Mouse (Mus musculus) large intestine, adult 2 months (tissue): ENCODE measurements at regions not wholly inside any gene's neighbourhood (a gene's known extent, or its start where the extent isn't known, plus 50 kb on each side); places are given as distances from the start of the nearest gene placed in this dataset.

Experiments used
- DNase-seq: peaks from one replicate; pipeline ENCODE4 v3.0.0-alpha.2; 2012; ENCODE audit warnings: low read depth, low spot score
- WGBS: fragments of 180-500 bp; shearing (Covaris S2); methylation state at CpG from one replicate; pipeline ENCODE4 v1.1.7; 2018; 5-methylcytosine and 5-hydroxymethylcytosine counted together

DNA sequence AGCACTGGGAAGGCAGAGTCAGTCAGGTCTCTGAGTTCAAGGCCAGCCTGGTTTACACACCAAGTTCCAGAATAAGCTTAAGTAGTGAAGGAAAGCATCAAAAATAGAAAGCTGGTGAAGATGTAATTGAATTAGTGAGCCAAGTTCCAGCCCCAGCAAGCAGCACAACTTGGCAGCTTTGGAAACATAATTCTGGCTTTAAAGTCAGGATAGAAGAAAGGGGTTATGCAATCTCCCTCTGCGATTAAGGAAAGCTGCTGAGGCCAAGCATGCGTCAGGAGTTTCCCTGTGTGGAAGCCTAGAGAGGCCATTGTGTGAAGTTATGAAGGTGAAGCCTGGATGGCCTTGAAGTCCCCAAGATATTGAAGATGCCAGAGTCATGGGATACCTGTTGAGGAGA lies 269.3 kb upstream of the Eif4g2 start:
- 73% methylated on average over 2 of the region's 2 CpGs for WGBS
- DNase-seq, result no peak

DNA sequence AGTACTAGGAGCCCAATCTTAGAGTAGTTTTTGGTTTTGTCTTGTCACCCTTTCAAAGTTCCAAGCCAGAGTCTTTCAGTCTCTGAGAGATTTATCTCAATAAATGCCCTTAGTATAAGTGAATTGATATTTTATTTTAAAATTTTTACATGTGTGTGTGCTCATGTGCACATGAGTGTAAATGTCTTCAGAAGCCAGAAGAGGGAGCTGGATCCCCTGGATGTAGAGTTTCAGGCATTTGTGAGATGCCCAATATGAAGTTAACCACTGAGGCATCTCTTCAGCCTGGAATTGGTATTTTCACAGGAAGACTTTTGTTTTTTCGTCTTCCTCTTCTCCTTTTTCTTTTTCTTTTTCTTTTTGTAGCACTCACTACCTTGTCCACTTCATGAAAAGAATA lies 262.3 kb upstream of the Eif4g2 start:
- no peak for DNase-seq
- 73% methylated on average over 1 of the region's 1 CpGs for WGBS

DNA sequence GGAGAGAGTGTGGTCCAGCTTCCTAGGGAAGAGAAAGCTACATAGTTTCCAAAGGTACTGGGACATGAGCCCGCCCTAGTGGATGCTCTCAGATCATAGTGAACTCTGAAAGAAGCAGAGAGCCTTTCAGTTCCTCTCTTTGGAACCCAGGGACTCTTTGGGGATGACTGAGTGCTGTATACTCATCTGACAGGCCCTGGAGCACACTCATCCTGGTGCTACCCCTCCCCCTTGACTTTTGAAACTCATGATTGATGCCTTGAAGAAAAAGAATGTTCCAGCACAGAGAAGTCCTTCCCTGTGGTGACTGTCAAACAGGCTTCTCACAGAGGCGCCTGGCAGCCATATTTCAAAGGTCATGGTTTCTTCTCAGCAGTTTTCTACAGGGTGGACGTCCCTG lies 254.2 kb upstream of the Eif4g2 start:
- WGBS, result 63% methylated on average over 3 of the region's 3 CpGs
- DNase-seq, result no peak

DNA sequence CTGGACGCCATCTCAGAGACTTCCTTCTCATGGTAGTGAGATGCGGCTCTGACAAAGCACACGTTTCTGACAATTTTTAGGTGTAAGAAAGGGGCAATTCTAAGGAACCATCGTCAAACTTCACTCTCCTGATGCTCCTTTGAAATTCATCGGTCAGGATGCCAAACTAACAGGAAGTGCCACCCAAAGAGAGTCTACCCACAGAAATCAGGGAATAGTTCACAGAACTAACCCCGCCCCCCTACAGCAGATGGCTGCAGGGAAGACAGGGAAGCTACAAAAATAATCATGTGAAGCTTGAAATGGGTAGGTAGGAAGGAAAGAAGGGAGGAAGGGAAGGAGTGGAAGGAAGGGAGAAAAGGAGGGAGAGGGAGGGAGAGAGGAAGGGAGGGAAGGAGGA lies 240.1 kb upstream of the Eif4g2 start:
- DNase-seq, result no peak
- 66% methylated on average over 6 of the region's 6 CpGs for WGBS

DNA sequence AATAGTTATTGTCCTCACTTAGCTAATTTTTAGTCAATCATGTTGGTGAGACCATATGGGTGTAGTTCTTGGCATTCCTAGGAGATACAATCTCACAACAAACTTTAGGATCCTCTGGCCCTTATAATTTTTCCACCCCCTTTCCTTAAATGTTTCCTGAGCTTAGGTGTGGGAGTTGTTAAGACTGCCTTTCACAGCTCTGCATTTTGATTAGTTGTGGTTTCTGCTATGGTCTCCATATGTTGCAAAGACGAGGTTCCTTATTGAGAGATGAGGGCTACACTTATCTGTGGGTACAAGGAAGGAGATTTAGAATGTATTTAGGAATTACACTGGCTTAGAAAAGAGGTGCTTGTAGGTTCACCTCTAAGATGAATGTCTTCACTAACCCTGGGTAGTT lies 237.1 kb upstream of the Eif4g2 start:
- no peak for DNase-seq
- WGBS, result 89% methylated on average over 1 of the region's 1 CpGs

DNA sequence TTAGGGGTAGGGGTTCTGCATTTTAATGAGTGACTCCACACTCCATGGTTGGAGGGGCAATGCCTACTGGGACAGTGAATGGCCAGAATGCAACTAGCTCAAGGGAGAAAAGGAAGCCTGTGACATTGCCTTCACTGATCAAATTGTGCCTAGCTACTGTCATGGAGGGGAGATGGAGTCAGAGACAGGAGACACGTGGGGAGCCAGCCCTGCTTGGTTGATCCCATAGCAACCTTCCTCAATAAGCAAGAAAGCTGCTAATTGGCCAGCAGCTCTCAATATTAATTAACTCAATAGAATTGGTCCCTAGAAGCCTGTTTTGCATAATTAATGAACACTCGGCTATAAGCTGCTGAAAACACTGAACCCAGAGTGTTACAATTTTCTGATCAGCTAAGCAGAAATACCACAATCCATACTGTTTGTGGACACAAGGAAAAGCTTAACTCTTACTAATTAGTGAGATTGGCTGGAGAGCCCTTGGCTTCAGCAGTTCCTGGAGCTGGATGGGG lies 233.7 kb upstream of the Eif4g2 start:
- DNase-seq, result no peak
- 79% methylated on average over 2 of the region's 2 CpGs for WGBS

DNA sequence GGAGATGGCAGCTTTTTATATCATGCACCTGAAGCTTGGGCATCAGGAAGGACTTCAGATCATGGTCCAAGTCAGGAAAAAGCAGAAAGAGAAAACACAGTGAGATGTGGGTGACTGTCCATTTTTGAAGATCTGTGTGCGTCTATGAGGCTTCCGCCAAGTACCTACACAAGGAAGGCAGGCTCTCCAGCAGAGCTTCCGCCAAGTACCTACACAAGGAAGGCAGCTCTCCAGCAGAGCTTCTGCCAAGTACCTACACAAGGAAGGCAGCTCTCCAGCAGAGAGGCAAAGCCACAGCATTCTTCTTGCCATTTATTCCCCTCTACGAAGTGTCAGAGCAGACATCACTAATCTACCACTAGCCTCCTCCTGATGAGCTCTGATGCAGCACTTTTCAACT lies 231.1 kb upstream of the Eif4g2 start:
- no peak for DNase-seq
- 90% methylated on average over 4 of the region's 4 CpGs for WGBS

DNA sequence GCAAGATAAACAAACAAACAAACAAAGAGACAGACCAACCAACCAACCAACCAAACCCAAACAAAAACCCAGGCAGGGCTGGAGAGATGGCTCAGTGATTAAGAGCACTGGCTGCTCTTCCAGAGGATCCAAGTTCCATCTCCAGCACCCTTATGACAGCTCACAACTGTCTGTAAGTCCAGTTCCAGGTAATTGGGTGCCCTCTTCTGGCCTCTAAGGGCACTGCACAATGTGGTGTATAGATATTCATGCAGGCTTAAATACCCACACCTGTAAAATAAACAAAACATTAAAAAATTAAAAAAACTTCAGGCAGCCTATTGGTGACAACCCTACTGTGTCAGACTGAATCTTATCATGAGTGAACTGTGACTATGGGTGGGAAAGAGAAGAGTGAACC lies 222.4 kb upstream of the Eif4g2 start:
- no peak for DNase-seq

DNA sequence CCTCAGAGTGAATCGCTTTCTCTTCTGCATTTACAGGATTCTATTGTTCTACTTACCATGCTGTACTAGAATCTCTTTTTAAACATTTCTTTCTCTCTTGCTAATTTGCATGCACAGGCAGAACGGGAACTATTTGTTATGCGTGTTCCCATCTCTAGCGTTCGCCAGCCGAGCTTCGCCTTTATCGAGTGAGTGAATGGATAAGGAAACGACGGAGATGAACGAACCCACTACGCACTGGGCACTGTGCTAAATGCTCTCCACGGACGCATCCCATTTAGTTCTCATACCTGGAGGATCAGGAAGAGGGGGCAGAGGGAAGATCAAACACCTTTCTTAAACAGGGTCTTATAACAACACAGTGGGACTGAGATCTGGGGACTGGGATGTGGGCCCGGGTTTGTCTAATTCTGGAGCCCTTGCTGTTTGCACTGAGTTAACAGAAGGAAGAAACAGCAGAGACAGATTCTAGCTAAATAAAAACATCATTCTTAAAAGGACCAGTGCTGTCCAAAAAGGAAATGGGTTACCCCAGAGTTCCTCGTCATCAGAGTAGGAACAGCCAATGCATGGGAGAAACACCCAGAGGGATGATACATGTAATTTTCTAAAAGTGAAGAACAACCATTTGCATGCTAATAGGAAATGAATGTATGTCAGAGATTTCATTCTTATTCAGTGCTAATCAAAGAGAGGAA lies 219.1 kb upstream of the Eif4g2 start:
- 89% methylated on average over 16 of the region's 16 CpGs for WGBS
- DNase-seq, result no peak

DNA sequence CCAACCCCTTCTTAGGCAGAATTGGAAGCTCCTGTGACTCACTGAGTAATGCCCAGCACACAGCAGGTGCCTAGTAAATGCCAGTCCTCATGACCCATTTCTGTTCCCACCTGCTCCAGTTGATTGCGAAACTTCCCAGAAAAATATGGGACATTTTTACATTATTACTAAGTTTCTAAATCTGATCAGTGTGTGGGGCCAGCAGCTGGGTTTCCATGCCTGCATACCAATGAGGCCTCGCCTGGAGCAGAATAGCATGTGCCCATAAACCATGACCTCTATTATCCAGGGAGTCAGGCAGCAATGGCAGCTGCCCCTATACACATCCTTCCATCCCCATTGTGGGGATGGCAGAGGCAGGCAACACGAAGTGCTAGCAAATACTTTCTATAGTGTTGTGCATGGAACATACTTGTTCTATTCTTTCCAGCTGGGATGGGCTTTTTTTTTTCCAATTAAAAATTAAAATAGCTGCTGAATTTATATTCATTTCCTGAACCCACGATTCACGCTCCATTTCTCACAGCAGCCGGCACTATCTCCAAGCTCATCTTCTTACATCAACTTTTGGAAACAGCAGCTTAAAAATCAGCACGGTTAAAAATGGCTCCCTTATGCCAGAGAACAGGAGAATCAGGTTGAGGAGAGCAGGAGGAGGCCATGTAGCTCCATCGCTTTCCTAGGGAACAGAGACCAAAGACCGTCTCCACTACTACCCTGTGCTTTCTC lies 214.5 kb upstream of the Eif4g2 start:
- 82% methylated on average over 9 of the region's 9 CpGs for WGBS
- no peak for DNase-seq

DNA sequence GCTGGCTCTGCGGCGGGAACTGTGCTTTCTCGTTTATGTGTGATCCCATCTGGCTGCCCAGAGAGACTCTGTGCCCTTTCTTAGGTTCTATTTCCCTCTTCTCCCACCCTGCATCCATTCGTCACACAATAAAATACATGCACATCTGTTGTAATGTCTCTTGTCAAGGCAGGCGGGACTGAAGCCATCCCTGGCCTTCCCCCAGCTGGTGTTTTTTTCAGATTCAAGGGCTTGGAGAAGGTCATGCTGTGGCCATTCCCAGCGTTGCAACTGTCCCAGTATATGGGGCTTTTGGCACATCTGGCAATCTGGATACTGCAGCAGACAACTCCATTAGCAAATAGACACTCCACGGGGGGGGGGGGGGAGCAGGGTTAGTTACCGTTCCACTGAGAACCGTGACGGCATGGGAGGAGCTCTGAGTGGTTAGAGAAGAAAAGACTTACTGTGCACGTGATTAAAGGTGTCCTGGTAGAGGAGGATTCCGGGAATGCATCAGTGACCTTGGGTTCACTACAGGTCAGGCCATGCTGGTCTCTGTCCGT lies 200.7 kb upstream of the Eif4g2 start:
- WGBS, result 45% methylated on average over 13 of the region's 13 CpGs
- DNase-seq, result no peak

DNA sequence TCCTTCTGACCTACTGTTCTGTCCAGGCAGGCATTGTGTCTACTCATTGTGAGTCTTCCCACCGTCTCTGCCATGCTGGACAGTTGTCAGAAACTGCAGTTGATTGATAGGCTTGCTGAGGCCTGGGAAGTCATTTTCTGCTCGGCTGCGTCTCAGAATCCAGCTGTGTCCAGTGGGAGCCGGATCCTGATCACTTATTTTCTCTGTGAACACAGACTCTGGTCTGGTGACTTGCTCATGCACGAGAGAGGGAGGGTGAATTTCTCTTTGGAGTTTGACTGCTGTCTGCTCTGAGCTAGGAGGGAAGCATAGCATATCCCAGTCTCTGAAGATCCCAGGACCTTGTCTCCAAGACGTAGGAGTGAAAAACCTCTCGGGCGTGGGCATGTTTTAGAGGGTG lies 199.5 kb upstream of the Eif4g2 start:
- 57% methylated on average over 8 of the region's 8 CpGs for WGBS
- no peak for DNase-seq

DNA sequence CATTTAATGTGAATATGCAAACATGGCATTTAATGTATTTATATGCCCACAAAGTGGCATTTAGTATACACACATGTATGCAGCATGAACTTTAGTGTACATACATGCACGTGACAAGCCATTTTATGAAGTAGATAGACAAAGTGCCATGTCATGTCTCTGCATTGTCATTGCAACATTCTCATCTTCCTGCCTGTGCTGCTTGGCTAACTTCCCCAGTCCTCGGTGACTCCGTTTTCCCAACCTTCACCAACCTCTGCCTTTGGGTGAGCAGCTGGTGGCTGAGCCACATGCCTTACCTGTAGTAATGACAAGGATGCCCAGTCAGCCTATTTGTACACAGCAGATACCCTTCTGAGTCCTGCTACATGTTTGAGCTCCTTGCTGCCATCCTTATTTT lies 194.9 kb upstream of the Eif4g2 start:
- WGBS, result 85% methylated on average over 3 of the region's 3 CpGs
- no peak for DNase-seq

DNA sequence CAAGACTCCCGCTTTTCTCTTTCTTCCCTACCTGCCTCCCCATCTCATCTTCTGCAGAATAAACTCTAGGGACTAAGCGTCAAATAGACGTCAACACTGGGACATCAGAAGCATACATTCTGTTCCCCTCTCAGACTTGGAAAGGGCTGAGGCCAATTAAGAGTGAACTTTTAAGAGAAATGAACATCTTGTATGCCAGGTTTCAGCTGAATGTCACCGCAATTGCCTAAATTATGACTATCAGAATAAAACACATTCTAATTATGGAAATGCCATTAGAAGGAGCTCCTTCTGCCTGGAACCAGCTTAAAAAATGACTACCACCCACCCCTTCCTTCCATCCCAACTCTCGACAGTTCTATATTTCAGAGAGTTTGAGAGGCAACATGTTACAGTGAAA lies 191.0 kb upstream of the Eif4g2 start:
- 92% methylated on average over 5 of the region's 5 CpGs for WGBS
- DNase-seq, result no peak

DNA sequence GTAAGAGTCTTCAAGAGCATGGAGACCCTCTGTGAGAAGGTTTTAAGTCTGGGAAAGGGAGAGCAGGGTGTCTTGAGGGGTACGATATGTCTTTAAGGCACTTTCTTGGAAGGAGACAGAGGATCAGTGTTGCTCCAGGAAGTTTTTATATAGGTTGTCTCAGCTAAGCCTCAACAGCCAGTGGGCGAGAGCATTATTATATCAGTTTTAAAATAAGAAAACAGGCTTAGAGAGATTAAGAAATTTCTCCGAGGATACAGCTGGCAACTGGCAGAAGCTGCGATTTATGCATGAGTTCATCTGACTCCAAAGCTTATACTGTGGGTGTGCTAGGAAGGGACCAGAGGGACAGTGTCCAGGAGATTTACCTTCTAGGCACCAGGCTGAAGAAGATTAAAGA lies 188.0 kb upstream of the Eif4g2 start:
- DNase-seq, result no peak

DNA sequence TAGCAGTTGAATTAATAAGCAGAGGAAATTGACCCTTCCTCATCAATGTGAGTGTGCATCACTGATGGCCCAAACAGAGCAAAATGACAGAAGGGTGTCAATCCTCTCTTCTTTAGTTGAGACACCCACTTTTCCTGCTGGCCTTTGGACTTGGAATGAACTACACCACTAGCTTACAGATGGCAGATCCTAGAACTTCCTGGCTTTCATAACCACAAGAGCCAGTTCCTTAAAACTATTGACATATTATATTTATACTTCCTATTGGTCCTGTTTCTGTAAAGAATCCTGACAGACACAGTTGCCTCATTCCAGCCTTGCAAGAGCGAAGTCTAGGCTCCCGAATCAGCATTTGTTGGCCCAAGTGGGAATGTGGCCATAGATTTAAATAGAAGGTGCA lies 185.4 kb upstream of the Eif4g2 start:
- 87% methylated on average over 2 of the region's 2 CpGs for WGBS
- DNase-seq, result no peak

More for the DNA sequence above, 188.0 kb upstream of the Eif4g2 start:
- 73% methylated on average over 4 of the region's 4 CpGs for WGBS

DNA sequence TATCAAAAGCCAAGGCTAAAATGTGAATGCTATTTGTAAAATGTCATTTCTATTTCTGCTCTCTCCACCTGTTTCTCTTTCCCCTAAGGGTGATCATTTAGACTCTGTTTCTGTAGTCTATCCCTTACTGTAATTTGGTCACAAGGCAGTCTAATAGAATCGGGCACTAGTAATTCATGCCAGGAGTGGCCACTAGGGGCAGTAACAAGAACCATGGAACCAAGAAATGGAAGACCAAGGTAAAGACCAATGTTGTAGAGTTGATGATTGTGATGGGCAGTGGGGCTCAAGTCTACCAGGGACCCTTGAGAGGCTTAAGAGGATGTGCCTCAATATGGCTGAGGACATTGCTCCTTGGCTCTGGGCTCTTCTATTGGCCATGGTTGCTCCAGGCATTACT lies 180.5 kb upstream of the Eif4g2 start:
- 77% methylated on average over 1 of the region's 1 CpGs for WGBS
- DNase-seq, result no peak

DNA sequence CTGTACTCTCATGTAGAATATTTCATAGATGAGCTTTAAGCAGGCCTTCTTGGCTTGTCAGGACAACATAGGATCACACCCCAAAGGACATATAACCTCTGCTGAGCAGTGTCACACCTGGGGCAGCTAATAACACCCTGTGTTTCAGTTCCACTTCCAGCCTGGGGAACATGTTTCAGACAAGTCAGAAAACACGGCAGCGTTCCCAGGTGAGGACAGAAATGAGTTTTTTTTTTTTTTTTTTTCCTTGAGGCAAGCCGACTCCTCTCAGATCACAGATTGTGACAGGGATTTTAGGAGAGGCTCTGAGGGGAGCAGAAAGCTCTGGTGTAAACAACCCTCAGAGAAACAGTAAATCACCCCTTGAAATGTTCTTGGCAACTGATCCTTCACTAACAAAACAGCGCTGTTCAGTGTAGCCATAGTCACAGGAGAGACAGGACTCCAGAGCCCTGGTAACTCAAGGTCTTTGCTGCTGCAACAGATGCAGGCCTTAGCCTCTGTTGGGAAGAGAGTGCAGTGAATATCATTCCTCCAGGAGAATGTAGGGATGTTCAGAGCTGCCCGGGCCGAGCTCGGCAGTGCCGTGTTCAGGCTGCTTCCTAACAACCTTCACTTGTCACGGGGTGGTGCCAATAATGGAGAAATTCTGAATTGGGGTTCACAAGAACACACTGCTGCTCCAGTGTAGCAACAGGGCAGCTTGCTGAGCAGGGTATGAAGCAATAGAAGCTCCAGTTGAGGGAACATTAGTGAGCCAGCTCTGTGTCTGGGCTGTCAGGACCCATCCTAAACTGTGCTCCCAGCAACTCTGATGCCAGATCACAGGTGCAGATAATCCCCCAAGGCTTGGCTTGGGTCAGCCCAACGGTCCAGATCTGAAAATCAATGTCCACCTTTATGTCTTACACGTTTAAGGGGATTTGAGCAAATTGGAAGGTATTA lies 177.1 kb upstream of the Eif4g2 start:
- WGBS, result 59% methylated on average over 11 of the region's 11 CpGs
- DNase-seq, result no peak

DNA sequence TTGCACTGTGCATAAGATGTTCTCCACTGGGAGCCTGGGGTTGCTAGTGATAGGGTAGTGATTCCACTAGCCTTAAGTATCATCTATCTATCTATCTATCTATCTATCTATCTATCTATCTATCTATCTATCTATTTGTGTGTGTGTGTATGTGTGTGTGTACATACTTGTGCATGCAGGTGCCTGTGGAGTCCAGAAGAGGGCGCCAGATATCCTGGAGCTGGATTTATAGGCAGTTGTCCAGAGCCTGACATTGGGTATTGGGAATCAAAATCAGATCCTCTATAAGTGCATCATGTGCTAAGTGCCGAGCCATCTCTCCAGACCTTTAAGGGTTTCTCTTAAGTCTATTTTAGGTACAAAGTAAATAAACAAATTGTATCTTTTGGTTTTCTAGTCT lies 175.0 kb upstream of the Eif4g2 start:
- 88% methylated on average over 2 of the region's 2 CpGs for WGBS
- DNase-seq, result no peak

DNA sequence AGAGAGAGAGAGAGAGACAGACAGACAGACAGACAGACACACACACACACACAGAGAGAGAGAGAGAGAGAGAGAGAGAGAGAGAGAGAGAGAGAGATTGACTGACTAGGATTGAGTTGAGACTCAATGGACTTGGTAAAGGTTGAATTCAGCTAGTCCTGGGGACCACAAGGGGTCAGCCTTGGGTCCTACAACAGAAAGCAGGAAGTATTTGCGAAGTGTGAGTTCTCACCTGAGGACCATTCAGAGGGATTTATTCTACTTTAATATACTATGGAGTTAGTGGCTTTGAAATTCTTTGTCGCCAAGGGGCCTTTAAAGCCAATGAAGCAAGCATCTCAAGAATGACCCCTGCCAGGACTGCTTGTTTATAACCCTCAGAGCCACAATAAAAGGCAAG lies 173.4 kb upstream of the Eif4g2 start:
- 86% methylated on average over 2 of the region's 2 CpGs for WGBS
- DNase-seq, result no peak
